ENCODE assay signal across 14 mouse cellular contexts in genomic region chr6:66928972-66929645, GRCm38 (mm10). TPM values are rescaled to one million over a fixed set of nuclear protein-coding genes. Genes with fewer than 3 reads are reported as not detected.
DNase-seq lines count a peak whose midpoint lies in the region; ATAC-seq and TF ChIP-seq lines count a peak whose summit lies in the region.
"Had no signal": no experiment of that assay in that cellular context is flagged by ENCODE, and none has a peak within 500 bp of the region (broad histone marks: within the 10 kb centered on the region; RNA-seq: fewer than 3 reads in every experiment).

No protein-coding gene starts in this region.

- no peak for ATAC-seq in forebrain, postnatal 0 days
- no peak for ATAC-seq in forebrain, embryonic 14.5 days
- ATAC-seq in kidney, postnatal 0 days (replicated peaks; ENCODE audit: low FRiP score, low read depth) = no peak
- ATAC-seq in liver, embryonic 13.5 days (ENCODE audit: low read depth) = no peak
- ATAC-seq in forebrain, embryonic 16.5 days = no peak

- 76% methylated on average over 2 of the region's 2 CpGs for WGBS in forebrain, postnatal 0 days
- 81% methylated on average over 2 of the region's 2 CpGs for WGBS in forebrain, embryonic 14.5 days
- 61% methylated on average over 2 of the region's 2 CpGs for WGBS in kidney, postnatal 0 days
- WGBS in liver, embryonic 13.5 days (ENCODE audit: insufficient replicate concordance) = 20% methylated on average over 2 of the region's 2 CpGs
- 77% methylated on average over 2 of the region's 2 CpGs for WGBS in forebrain, embryonic 16.5 days

- no peak overlapping the region for H3K9ac ChIP-seq in forebrain, postnatal 0 days
- no peak overlapping the region for H3K9ac ChIP-seq in forebrain, embryonic 14.5 days (ENCODE audit: low read length)
- no peak overlapping the region for H3K9ac ChIP-seq in kidney, postnatal 0 days (ENCODE audit: low read depth, low read length)
- peak overlapping the region; percentile 57 for H3K9ac ChIP-seq in MEL (ENCODE audit: control insufficient read depth, low read depth, low read length, poor library complexity, severe bottlenecking)
- H3K9ac ChIP-seq in liver, embryonic 13.5 days = no peak overlapping the region
- H3K9ac ChIP-seq in forebrain, embryonic 16.5 days (replicated peaks; ENCODE audit: low read depth, low read length) = no peak overlapping the region
- H3K9ac ChIP-seq: heart, embryonic 15.5 days; limb, embryonic 15.5 days had no signal

- peaks cover 3% of the 10 kb centered on the region; the same call in 1 of the 2 replicates for H3K79me2 ChIP-seq in MEL (ENCODE audit: control insufficient read depth, insufficient read depth, low read length, poor library complexity)

- H3K4me1 ChIP-seq in forebrain, postnatal 0 days (ENCODE audit: insufficient read depth) = no peaks in the 10 kb centered on the region
- H3K4me1 ChIP-seq in forebrain, embryonic 14.5 days (ENCODE audit: control insufficient read depth, insufficient read depth, low read length) = no peaks in the 10 kb centered on the region
- no peaks in the 10 kb centered on the region for H3K4me1 ChIP-seq in kidney, postnatal 0 days (replicated peaks; ENCODE audit: insufficient read depth, low read length)
- H3K4me1 ChIP-seq in MEL (ENCODE audit: control insufficient read depth in 1 of 2, insufficient read depth in 2 of 2, low read length in 2 of 2) = peaks cover 11 to 16% of the 10 kb centered on the region in 2 experiments
- H3K4me1 ChIP-seq in liver, embryonic 13.5 days (replicated peaks) = peaks cover 24% of the 10 kb centered on the region
- H3K4me1 ChIP-seq in forebrain, embryonic 16.5 days (replicated peaks; ENCODE audit: control insufficient read depth, insufficient read depth, low read length) = no peaks in the 10 kb centered on the region

- H3K4me2 ChIP-seq in forebrain, postnatal 0 days (ENCODE audit: low read depth) = no peak overlapping the region
- no peak overlapping the region for H3K4me2 ChIP-seq in forebrain, embryonic 14.5 days (ENCODE audit: low read length)
- H3K4me2 ChIP-seq in kidney, postnatal 0 days (ENCODE audit: low read length) = no peak overlapping the region
- 0 out of 2 replicates have a peak overlapping the region, but pooled peaks have one; percentile 20 for H3K4me2 ChIP-seq in liver, embryonic 13.5 days
- H3K4me2 ChIP-seq in forebrain, embryonic 16.5 days (ENCODE audit: low read length) = no peak overlapping the region
- H3K4me2 ChIP-seq: heart, embryonic 15.5 days; limb, embryonic 15.5 days had no signal

- TF ChIP-seq CTCF in forebrain, postnatal 0 days (IDR thresholded peaks at IDR 0.05; ENCODE audit: low read depth) = peak; percentile 35; the same call in 1 of the 2 replicates
- peak; percentile 38; the same call in 1 of the 2 replicates for TF ChIP-seq CTCF in kidney, postnatal 0 days (IDR thresholded peaks at IDR 0.05; ENCODE audit: low read depth)
- peak in 1 of 3 experiments; percentile 18; a peak in 2 of 6 replicates for TF ChIP-seq CTCF in MEL (IDR thresholded peaks at IDR 0.05 in 2 of 3, conservative IDR thresholded peaks at IDR 0.05 in 1 of 3; ENCODE audit: control insufficient read depth in 1 of 3, insufficient read depth in 1 of 3, low read depth in 2 of 3, low read length in 3 of 3, poor library complexity in 1 of 3, severe bottlenecking in 1 of 3)

- DNase-seq in forebrain, postnatal 0 days = no peak
- DNase-seq in forebrain, embryonic 14.5 days (ENCODE audit: low spot score) = no peak
- DNase-seq in kidney, postnatal 0 days (ENCODE audit: low spot score) = peak; percentile 32
- no peak for DNase-seq in kidney, postnatal 25 days
- DNase-seq in MEL (ENCODE audit: low read depth, low spot score) = peak; percentile 39
- no peak for DNase-seq in liver, embryonic 13.5 days
- DNase-seq in ovary, postnatal 36 days (ENCODE audit: low spot score) = no peak
- DNase-seq: adrenal gland, adult 2 months; gastrocnemius, adult 2 months had no signal

- H3K27ac ChIP-seq in forebrain, postnatal 0 days (ENCODE audit: low read depth, low read length) = no peak overlapping the region
- H3K27ac ChIP-seq in forebrain, embryonic 14.5 days (ENCODE audit: low read depth, low read length) = no peak overlapping the region
- peak overlapping the region; percentile 21; the same call in 1 of the 2 replicates for H3K27ac ChIP-seq in kidney, postnatal 0 days
- peak overlapping the region; percentile 91 for H3K27ac ChIP-seq in MEL (ENCODE audit: control insufficient read depth, low read depth, low read length)
- no peak overlapping the region for H3K27ac ChIP-seq in liver, embryonic 13.5 days
- H3K27ac ChIP-seq in forebrain, embryonic 16.5 days (ENCODE audit: low read length) = no peak overlapping the region
- H3K27ac ChIP-seq: gastrocnemius, adult 2 months; heart, embryonic 15.5 days; limb, embryonic 15.5 days had no signal

- TF ChIP-seq EP300 in MEL (IDR thresholded peaks at IDR 0.05; ENCODE audit: low read depth in 1 of 2, low read length in 2 of 2) = no peak

- no peaks in the 10 kb centered on the region for H3K36me3 ChIP-seq in forebrain, postnatal 0 days (ENCODE audit: insufficient read depth)
- H3K36me3 ChIP-seq in forebrain, embryonic 14.5 days (ENCODE audit: control insufficient read depth, insufficient read depth, low read length) = no peaks in the 10 kb centered on the region
- no peaks in the 10 kb centered on the region for H3K36me3 ChIP-seq in kidney, postnatal 0 days (ENCODE audit: insufficient read depth, low read length)
- H3K36me3 ChIP-seq in MEL (ENCODE audit: control insufficient read depth in 1 of 2, insufficient read depth in 2 of 2, low read length in 2 of 2) = peaks cover 0 to 18% of the 10 kb centered on the region in 2 experiments; a peak in 2 of 4 replicates
- H3K36me3 ChIP-seq in liver, embryonic 13.5 days = no peaks in the 10 kb centered on the region
- H3K36me3 ChIP-seq in forebrain, embryonic 16.5 days (ENCODE audit: control insufficient read depth, insufficient read depth) = no peaks in the 10 kb centered on the region
- H3K36me3 ChIP-seq: heart, embryonic 15.5 days; limb, embryonic 15.5 days had no signal

- no peak for TF ChIP-seq RAD21 in MEL (IDR thresholded peaks at IDR 0.05; ENCODE audit: low read depth, low read length)

- H3K27me3 ChIP-seq in forebrain, postnatal 0 days (ENCODE audit: insufficient read depth, low read length) = no peaks in the 10 kb centered on the region
- H3K27me3 ChIP-seq in forebrain, embryonic 14.5 days (replicated peaks; ENCODE audit: control insufficient read depth, insufficient read depth, low read length) = no peaks in the 10 kb centered on the region
- no peaks in the 10 kb centered on the region for H3K27me3 ChIP-seq in kidney, postnatal 0 days (ENCODE audit: insufficient read depth, low read length)
- H3K27me3 ChIP-seq in MEL (ENCODE audit: control insufficient read depth in 1 of 2, insufficient read depth in 2 of 2, low read length in 2 of 2) = no peaks in the 10 kb centered on the region
- H3K27me3 ChIP-seq in liver, embryonic 13.5 days = no peaks in the 10 kb centered on the region
- H3K27me3 ChIP-seq in forebrain, embryonic 16.5 days (replicated peaks; ENCODE audit: control insufficient read depth, insufficient read depth, low read length) = no peaks in the 10 kb centered on the region
- H3K27me3 ChIP-seq: heart, embryonic 15.5 days; limb, embryonic 15.5 days had no signal

- H3K4me3 ChIP-seq in forebrain, postnatal 0 days (ENCODE audit: low read depth, low read length) = no peak overlapping the region
- no peak overlapping the region for H3K4me3 ChIP-seq in forebrain, embryonic 14.5 days (ENCODE audit: low read depth, low read length)
- no peak overlapping the region for H3K4me3 ChIP-seq in kidney, postnatal 0 days (replicated peaks; ENCODE audit: low read depth, low read length)
- H3K4me3 ChIP-seq in MEL (ENCODE audit: control insufficient read depth in 1 of 2, insufficient read depth in 1 of 2, low read depth in 2 of 2, low read length in 2 of 2) = peak overlapping the region; percentile 24 to 33
- H3K4me3 ChIP-seq in liver, embryonic 13.5 days (replicated peaks) = no peak overlapping the region
- H3K4me3 ChIP-seq in forebrain, embryonic 16.5 days (replicated peaks; ENCODE audit: low read length) = no peak overlapping the region
- H3K4me3 ChIP-seq: erythroblast, embryonic 14.5 days; gastrocnemius, adult 2 months; heart, embryonic 15.5 days; limb, embryonic 15.5 days; myocyte had no signal

- no peak for TF ChIP-seq POLR2A in MEL (IDR thresholded peaks at IDR 0.05; ENCODE audit: control insufficient read depth in 1 of 2, insufficient read depth in 1 of 2, low read depth in 1 of 2, low read length in 2 of 2, poor library complexity in 1 of 2)

- no peaks in the 10 kb centered on the region for H3K9me3 ChIP-seq in forebrain, postnatal 0 days (ENCODE audit: low read length)
- H3K9me3 ChIP-seq in forebrain, embryonic 14.5 days (replicated peaks; ENCODE audit: control insufficient read depth, low read length) = no peaks in the 10 kb centered on the region
- H3K9me3 ChIP-seq in kidney, postnatal 0 days (replicated peaks; ENCODE audit: low read length) = no peaks in the 10 kb centered on the region
- H3K9me3 ChIP-seq in MEL (replicated peaks; ENCODE audit: insufficient read depth, low read length) = no peaks in the 10 kb centered on the region
- no peaks in the 10 kb centered on the region for H3K9me3 ChIP-seq in liver, embryonic 13.5 days (replicated peaks)
- no peaks in the 10 kb centered on the region for H3K9me3 ChIP-seq in forebrain, embryonic 16.5 days (ENCODE audit: control insufficient read depth, low read length)
- H3K9me3 ChIP-seq: heart, embryonic 15.5 days; limb, embryonic 15.5 days had no signal

TF ChIP-seq in MEL, 35 proteins besides CTCF, POLR2A, EP300 and RAD21:
- TF ChIP-seq POLR2AphosphoS2 (IDR thresholded peaks at IDR 0.05; ENCODE audit: low read length) (no peak), ZNF384 (IDR thresholded peaks at IDR 0.05; ENCODE audit: low read depth, low read length) (peak; percentile 87), SIN3A (IDR thresholded peaks at IDR 0.05; ENCODE audit: low read length) (no peak), CHD1 (IDR thresholded peaks at IDR 0.05; ENCODE audit: low read depth, low read length) (0 out of 2 replicates have a peak, but pooled peaks have one; percentile 55)

RNA-seq across cellular contexts. Expression of gene Gng12, which starts 32.9 kb away (rescaled TPM):
- 23.5 and 27.8 TPM in 2 replicates for total RNA-seq in forebrain, postnatal 0 days (2014; rRNA removed)
- 40.5 and 52.0 TPM in 2 replicates for polyA plus RNA-seq in forebrain, postnatal 0 days (2015; fragmentation: Nextera tagmentation; extraction: Ambion mirVana)
- 27.8 and 40.4 TPM in 2 replicates for polyA plus RNA-seq in forebrain, embryonic 14.5 days (2014; fragmentation: Nextera tagmentation; extraction: Ambion mirVana)
- 144 and 152 TPM in 2 replicates for polyA plus RNA-seq in kidney, postnatal 0 days (2015; fragmentation: Nextera tagmentation; extraction: Ambion mirVana)
- total RNA-seq in MEL (2012; rRNA removed) = 13.1 and 16.8 TPM in 2 replicates
- polyA plus RNA-seq in MEL (2012; ENCODE audit: insufficient read depth in 1 of 2, insufficient read length in 2 of 2, low read depth in 1 of 2, low replicate concordance in 2 of 2, missing spikeins in 1 of 2) = 10 to 100 TPM in 1 of 2 experiments, not detected in 1; 44.0 TPM
- polyA plus RNA-seq in liver, embryonic 13.5 days (2015; fragmentation: Nextera tagmentation; extraction: Ambion mirVana) = 26.4 and 31.9 TPM in 2 replicates
- polyA plus RNA-seq in forebrain, embryonic 16.5 days (2015; fragmentation: Nextera tagmentation; extraction: Ambion mirVana) = 29.1 and 32.2 TPM in 2 replicates

Comparison
In these comparisons a context has a peak if more than half of its experiments do, and no peak if none do; other contexts are left out.
1. DNase-seq: peak in kidney, postnatal 0 days (single experiment) and MEL (single experiment); none in forebrain, postnatal 0 days (single experiment), forebrain, embryonic 14.5 days (single experiment), kidney, postnatal 25 days (0 of 2), liver, embryonic 13.5 days (single experiment) and ovary, postnatal 36 days (single experiment).
2. H3K27ac ChIP-seq: peak in kidney, postnatal 0 days (single experiment) and MEL (single experiment); none in forebrain, postnatal 0 days (single experiment), forebrain, embryonic 14.5 days (single experiment), liver, embryonic 13.5 days (single experiment) and forebrain, embryonic 16.5 days (single experiment).
3. H3K4me3 ChIP-seq: peak in MEL (2 of 2); none in forebrain, postnatal 0 days (single experiment), forebrain, embryonic 14.5 days (single experiment), kidney, postnatal 0 days (single experiment), liver, embryonic 13.5 days (single experiment) and forebrain, embryonic 16.5 days (single experiment).